Mouse (Mus musculus) megakaryocyte-erythroid progenitor cell, adult 5 weeks (primary cell): ENCODE measurements around the gene Ankrd9. TPM values are rescaled to one million over a fixed set of nuclear protein-coding genes. Genes with fewer than 3 reads are reported as not detected.

Experiments used
- polyA plus RNA-seq: library from polyadenylated mRNA; stranded (reverse); fragments of >175 nt; gene quantifications from 2 replicates; pipeline ENCODE4 v1.2.3, GENCODE M21; 2012

The Ankrd9 gene
- 8.5 and 9.1 TPM in 2 replicates for polyA plus RNA-seq

DNA sequence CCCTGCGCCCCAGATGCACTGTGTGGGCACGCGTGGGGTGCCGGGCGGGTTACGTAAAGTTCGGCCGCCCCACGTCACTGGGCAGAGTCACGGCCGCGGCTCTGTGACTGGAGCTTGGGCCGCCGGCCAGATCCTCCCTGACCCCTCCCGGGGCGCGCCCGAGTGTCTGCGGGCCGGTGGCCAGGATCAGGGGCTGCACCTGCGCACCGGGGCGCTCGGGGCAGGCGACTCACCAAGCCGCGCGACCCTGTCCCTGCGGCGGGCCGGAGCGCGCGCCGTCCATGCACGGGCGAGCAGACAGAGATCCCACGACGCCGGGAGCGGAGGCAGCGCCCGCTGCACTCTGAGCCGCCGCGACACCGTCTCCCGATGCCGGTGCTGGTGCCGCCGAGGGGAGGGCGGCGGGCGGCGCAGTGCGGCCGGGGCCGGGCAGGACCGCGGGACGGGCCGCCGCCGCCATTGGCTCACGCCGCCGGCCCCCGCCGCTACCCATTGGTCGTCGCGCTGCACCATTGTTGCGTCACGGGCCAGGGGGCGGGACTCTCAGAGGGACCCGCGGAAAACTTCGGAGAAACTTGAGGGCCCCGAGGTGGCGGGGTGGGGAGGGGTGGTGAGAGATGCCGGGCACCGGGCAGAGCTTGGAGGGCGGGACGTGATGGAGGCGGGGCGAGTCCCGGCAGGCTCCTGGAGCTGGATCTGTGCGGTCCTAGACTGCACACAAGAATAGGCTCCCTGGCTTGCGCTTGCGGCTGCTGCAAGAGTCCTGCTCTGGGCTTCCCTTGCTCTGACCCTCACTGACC is at the start of gene Ankrd9:
Ankrd9 (minus strand) TSS at position 434 of the 800 bp plus-strand sequence.

Other genes with a start within 250 kb of the Ankrd9 start
- gene Wdr20, start 241.1 kb downstream of the Ankrd9 start, polyA plus RNA-seq, result 6.6 and 9.2 TPM in 2 replicates
- gene Mok, start 138.1 kb downstream of the Ankrd9 start, polyA plus RNA-seq, result 0.91 and 1.1 TPM in 2 replicates
- gene Zfp839, start 128.8 kb downstream of the Ankrd9 start, polyA plus RNA-seq, result 6.8 and 7.9 TPM in 2 replicates
- 6.7 and 7.1 TPM in 2 replicates for gene Cinp, start 89.9 kb downstream of the Ankrd9 start, polyA plus RNA-seq
- 3.0 and 3.1 TPM in 2 replicates for gene Tecpr2, start 89.8 kb downstream of the Ankrd9 start, polyA plus RNA-seq
- gene Rcor1, start 60.3 kb upstream of the Ankrd9 start, polyA plus RNA-seq, result 18.1 and 18.2 TPM in 2 replicates
- 14.1 and 15.6 TPM in 2 replicates for gene Traf3, start 187.3 kb upstream of the Ankrd9 start, polyA plus RNA-seq
- gene 4930595D18Rik, start 205.5 kb upstream of the Ankrd9 start, polyA plus RNA-seq, result not detected in 2 replicates